Mouse (Mus musculus) heart, postnatal 0 days (tissue): ENCODE results near the gene Fnip1.

ENCODE experiments used
- CTCF ChIP-seq: IDR thresholded peaks from 2 replicates; pipeline ENCODE4 v1.5.1; 2016; ENCODE audit warnings: antibody characterized with exemption, control low read depth, low read depth
- EP300 ChIP-seq: IDR thresholded peaks from 2 replicates; pipeline ENCODE4 v1.6.1; 2016; ENCODE audit warnings: antibody characterized with exemption, low read depth

DNA sequence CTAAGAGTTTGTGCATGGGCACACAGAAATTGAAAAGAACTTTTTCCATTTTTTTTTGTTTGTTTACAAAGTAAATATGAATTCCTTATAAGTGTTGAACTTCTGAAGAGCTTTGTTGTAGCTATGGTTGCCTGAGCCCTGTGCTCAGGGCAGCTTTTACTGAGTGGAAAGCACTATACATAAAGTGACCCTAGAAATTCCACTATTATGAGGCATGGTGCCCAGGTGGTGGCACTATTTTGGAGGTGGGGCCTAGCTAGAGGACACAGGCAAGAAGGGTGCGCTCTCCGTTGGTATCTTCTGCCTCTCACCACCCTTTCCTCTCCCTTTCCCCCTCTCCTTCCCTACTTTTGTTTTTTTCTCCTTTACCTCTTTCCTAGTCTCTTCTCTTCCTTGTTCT, 18.9 kb downstream of the Fnip1 start:
- TF ChIP-seq CTCF = peak; percentile 11; the same call in 1 of the 2 replicates
- TF ChIP-seq EP300 = no peak
